Mouse (Mus musculus) ES-E14 (cell line): ENCODE data around the gene Arpc5l. TPM values are rescaled to one million over a fixed set of nuclear protein-coding genes. Genes with fewer than 3 reads are reported as not detected.
A peak's percentile ranks its signal among the peaks of the same experiment; 100 is the strongest.

ENCODE experiments used
- DNase-seq: peaks from one replicate; pipeline ENCODE4 v3.0.0-alpha.2; 2013; ENCODE audit warnings: low read depth, low spot score
- H3K27ac ChIP-seq: 2 replicates; pipeline ENCODE4 v1.5.1; 2012; ENCODE audit warnings: low read depth, mild to moderate bottlenecking, low read length, moderate library complexity, mixed read lengths; ENCODE audit not compliant: poor library complexity, insufficient read depth, severe bottlenecking
- H3K36me3 ChIP-seq: 2 replicates; pipeline ENCODE4 v1.6.1; 2012; ENCODE audit warnings: mild to moderate bottlenecking, low read length, moderate library complexity, mixed read lengths; ENCODE audit not compliant: control insufficient read depth, poor library complexity, insufficient read depth, severe bottlenecking
- H3K4me1 ChIP-seq, 2 experiments: fragments of 150-350 bp in 1 of 2; sonication (generic) in 1 of 2; 2 replicates each; pipeline ENCODE4 v1.6.1; 2012; ENCODE audit warnings: low read length in 2 of 2, mild to moderate bottlenecking in 1 of 2, mixed read lengths in 1 of 2; ENCODE audit not compliant: control insufficient read depth in 2 of 2, insufficient read depth in 2 of 2, poor library complexity in 1 of 2
- H3K4me3 ChIP-seq, 2 experiments: fragments of 150-350 bp in 1 of 2; sonication (generic) in 1 of 2; 2 replicates each; pipeline ENCODE4 v1.5.1; 2012; ENCODE audit warnings: low read length in 2 of 2, low read depth in 1 of 2, mild to moderate bottlenecking in 1 of 2, mixed read lengths in 1 of 2; ENCODE audit not compliant: insufficient read depth in 1 of 2, poor library complexity in 1 of 2, severe bottlenecking in 1 of 2
- H3K9ac ChIP-seq: 2 replicates; pipeline ENCODE4 v1.6.1; 2012; ENCODE audit warnings: low read depth, mild to moderate bottlenecking, low read length, mixed read lengths; ENCODE audit not compliant: poor library complexity, insufficient read depth, severe bottlenecking
- H3K9me3 ChIP-seq: fragments of 150-350 bp; sonication (generic); 2 replicates; pipeline ENCODE4 v1.6.1; 2012; ENCODE audit warnings: low read depth, mild to moderate bottlenecking, low read length; ENCODE audit not compliant: control insufficient read depth, insufficient read depth
- CHD2 ChIP-seq: IDR thresholded peaks from 2 replicates; pipeline ENCODE4 v1.6.1; 2014; ENCODE audit warnings: mild to moderate bottlenecking, low read depth, low read length, inconsistent platforms
- HCFC1 ChIP-seq: IDR thresholded peaks from 2 replicates; pipeline ENCODE4 v1.6.1; 2012; ENCODE audit warnings: low read length, inconsistent platforms, borderline replicate concordance; ENCODE audit not compliant: insufficient read depth
- MAFK ChIP-seq: IDR thresholded peaks from 2 replicates; pipeline ENCODE4 v1.6.1; 2014; ENCODE audit warnings: mild to moderate bottlenecking, low read depth, low read length, inconsistent platforms; ENCODE audit not compliant: insufficient read depth
- ZC3H11A ChIP-seq: IDR thresholded peaks from 2 replicates; pipeline ENCODE4 v1.6.1; 2012; ENCODE audit warnings: low read depth, mild to moderate bottlenecking, inconsistent platforms, low read length, borderline replicate concordance
- ZNF384 ChIP-seq: IDR thresholded peaks from 2 replicates; pipeline ENCODE4 v1.6.1; 2012; ENCODE audit warnings: low read depth, low read length, inconsistent platforms
- in situ Hi-C, 2 experiments: fragments of 600-800 bp; cut with MboI; formaldehyde crosslinking; loops; one replicate each; pipeline ENCODE4 v1.15.1; 2025; ENCODE audit warnings: low sequenced_read_pairs in 2 of 2, inconsistent platforms in 1 of 2; ENCODE audit not compliant: unreplicated experiment in 2 of 2
- total RNA-seq: library from RNA; depleted of rRNA; stranded (reverse); fragments of 300-350 nt; gene quantifications from 2 replicates; pipeline ENCODE4 v1.2.3, GENCODE M21; 2012

Arpc5l gene
- total RNA-seq, 1 experiment, result 58.4 TPM

DNA sequence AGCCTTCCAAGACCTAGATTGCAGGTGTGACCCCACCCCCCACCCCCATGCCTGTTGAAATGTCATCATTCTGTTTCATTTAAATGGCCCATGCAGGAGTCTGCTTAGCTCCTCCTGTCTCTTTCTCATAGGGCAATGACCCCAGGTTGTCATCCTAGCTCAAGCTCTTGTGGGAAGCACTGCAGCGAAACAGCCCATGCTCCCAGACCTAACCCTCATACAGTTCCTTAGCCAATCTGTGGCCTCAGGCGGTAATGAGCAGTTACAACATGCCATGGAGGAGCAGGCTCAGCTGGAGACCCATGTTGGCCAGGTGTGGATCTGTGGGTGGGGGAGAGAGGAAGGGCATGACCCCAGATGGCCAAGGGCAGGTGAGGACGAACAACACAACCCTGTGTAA is 30.0 kb upstream of the Arpc5l start:
- Histone ChIP-seq H3K36me3 (no peaks in the 10 kb centered on the region), H3K9me3 (no peaks in the 10 kb centered on the region), H3K4me1 (peaks cover 0 to 17% of the 10 kb centered on the region in 2 experiments; a peak in 1 of 4 replicates), H3K9ac (peak overlapping the region; percentile 2; the same call in 1 of the 2 replicates), H3K27ac (no peak overlapping the region), H3K4me3 (0 out of 4 replicates have a peak overlapping the region, but pooled peaks of 1 of the 2 experiments have one; percentile 2)
- no peak for DNase-seq
- TF ChIP-seq CHD2, result no peak
- TF ChIP-seq MAFK, result no peak
- TF ChIP-seq ZC3H11A, result no peak
- no peak for TF ChIP-seq HCFC1
- TF ChIP-seq ZNF384, result no peak
- in situ Hi-C loops, result no loop called here

DNA sequence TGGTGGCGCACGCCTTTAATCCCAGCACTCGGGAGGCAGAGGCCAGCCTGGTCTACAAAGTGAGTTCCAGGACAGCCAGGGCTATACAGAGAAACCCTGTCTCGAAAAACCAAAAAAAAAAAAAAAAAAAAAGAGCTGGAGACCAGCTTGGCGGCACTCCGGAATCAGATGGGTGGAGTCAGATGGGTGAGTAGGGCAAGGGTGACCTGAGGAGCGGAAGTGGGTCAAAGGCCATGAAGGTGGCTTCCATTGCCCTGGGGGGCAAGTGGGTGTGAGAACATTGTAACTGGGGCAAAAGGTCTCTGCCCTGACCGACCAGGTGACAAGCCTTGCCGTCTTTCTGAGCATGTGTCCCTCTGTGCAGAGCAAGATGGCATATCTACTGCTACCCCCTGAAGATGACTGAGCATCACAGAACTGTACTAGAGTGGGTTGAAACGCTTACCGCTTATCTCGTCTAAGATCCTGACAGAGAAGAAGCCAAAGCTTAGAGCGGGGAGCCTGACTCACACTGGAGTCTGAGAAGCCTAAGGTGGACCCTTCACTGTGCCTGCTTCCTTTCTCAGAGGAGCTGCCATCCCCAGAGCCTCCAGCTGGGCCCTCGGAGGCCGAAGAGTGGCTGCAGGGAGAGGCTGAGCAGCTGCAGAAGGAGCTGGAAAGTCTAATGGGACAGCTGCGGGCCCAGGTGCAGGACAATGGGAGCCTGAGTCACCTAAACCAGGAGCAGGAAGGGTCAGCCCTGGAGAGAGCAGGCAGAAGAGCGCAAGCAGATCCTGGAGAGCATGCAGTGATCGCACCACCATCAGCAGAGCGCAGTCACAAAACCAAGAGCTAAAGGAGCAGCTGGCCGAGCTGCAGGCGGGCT is 29.0 kb upstream of the Arpc5l start:
- Histone ChIP-seq H3K4me3 (peak overlapping the region; percentile 23 to 50; a peak in 3 of 4 replicates), H3K36me3 (no peaks in the 10 kb centered on the region), H3K27ac (no peak overlapping the region), H3K9me3 (no peaks in the 10 kb centered on the region), H3K9ac (peak overlapping the region; percentile 8; the same call in 1 of the 2 replicates), H3K4me1 (peaks cover 0 to 17% of the 10 kb centered on the region in 2 experiments; a peak in 1 of 4 replicates)
- DNase-seq, result no peak
- TF ChIP-seq ZNF384 (peak; percentile 51), CHD2 (no peak)
- in situ Hi-C loops, result no loop called here

DNA sequence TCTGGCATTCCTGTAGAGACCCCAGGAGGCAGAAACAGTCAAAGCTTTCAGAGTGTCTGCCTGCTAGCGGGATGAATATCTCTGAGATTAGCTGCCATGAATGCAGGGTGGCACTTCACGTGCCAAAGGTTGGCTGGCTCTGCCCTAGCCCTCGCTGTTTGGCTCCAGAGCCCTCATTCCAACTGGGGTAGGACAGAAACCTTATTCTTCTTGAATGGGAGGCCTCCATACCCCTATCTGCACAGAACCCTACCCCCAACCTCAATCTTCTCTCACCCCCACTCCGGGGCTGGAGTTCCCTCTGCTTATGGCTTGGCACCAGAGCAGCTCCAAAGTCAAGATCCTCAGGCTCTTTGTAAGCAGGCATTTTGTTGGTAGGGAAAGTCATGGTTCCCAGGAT is 27.3 kb upstream of the Arpc5l start:
- in situ Hi-C loops, result no loop called here
- no peak for DNase-seq
- Histone ChIP-seq H3K9me3 (no peaks in the 10 kb centered on the region), H3K4me1 (peaks cover 0 to 17% of the 10 kb centered on the region in 2 experiments; a peak in 1 of 4 replicates), H3K36me3 (no peaks in the 10 kb centered on the region), H3K4me3 (no peak overlapping the region), H3K9ac (no peak overlapping the region), H3K27ac (no peak overlapping the region)
- TF ChIP-seq MAFK (no peak), ZNF384 (no peak), HCFC1 (no peak), CHD2 (no peak), ZC3H11A (no peak)

DNA sequence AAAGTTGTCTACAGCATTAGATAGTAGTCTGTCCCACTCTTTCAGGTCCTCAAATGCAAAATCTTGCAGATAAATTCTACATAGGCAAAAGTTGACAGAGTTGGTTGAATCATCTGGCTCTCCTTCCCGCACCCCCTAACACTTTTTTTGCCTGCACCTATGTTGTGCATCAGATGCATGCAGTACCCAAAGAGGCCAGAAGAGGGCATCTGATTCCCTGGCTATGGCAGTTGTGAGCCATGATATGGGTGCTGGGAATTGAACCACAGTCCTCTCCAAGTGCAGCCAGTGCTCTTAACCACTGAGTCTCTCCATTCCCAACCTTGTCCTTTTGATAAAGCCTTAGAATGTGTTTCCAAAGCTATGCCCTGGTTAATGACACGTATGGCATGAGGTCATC is 21.7 kb upstream of the Arpc5l start:
- Histone ChIP-seq H3K9ac (no peak overlapping the region), H3K4me1 (peaks cover 5 to 8% of the 10 kb centered on the region in 2 experiments; a peak in 2 of 4 replicates), H3K27ac (no peak overlapping the region), H3K9me3 (no peaks in the 10 kb centered on the region), H3K4me3 (no peak overlapping the region), H3K36me3 (no peaks in the 10 kb centered on the region)
- no peak for DNase-seq
- TF ChIP-seq MAFK (no peak), ZNF384 (no peak), CHD2 (no peak), HCFC1 (no peak), ZC3H11A (no peak; the same call in 1 of the 2 replicates)
- in situ Hi-C loops, result no loop called here

- TF ChIP-seq HCFC1 (no peak), CHD2 (no peak), MAFK (no peak), ZNF384 (no peak), ZC3H11A (no peak)
- Histone ChIP-seq H3K4me3 (no peak overlapping the region), H3K9ac (no peak overlapping the region), H3K9me3 (no peaks in the 10 kb centered on the region), H3K27ac (no peak overlapping the region), H3K36me3 (no peaks in the 10 kb centered on the region), H3K4me1 (peaks cover 5 to 8% of the 10 kb centered on the region in 2 experiments; a peak in 2 of 4 replicates)
- no peak for DNase-seq
- in situ Hi-C loops, result no loop called here
These were observed 18.6 kb upstream of the Arpc5l start for GRCm38 (mm10) chr2:38986580-38986979.
